Mouse (Mus musculus) stomach, postnatal 0 days (tissue): ENCODE results near the gene Nrp1.

Experiments
- CTCF ChIP-seq: IDR thresholded peaks from 2 replicates; pipeline ENCODE4 v1.5.1; 2016; ENCODE audit warnings: antibody characterized with exemption, low read depth, mild to moderate bottlenecking, moderate library complexity
- EP300 ChIP-seq: optimal IDR thresholded peaks from 2 replicates; pipeline ENCODE3; 2016; ENCODE audit warnings: antibody characterized with exemption

GRCm38 (mm10) chr8:128372724-128373123, 14.3 kb downstream of the Nrp1 start:
- TF ChIP-seq CTCF (no peak), EP300 (no peak)
